Mouse (Mus musculus): Measurements from ENCODE around the gene Slc39a11. TPM values are rescaled to one million over a fixed set of nuclear protein-coding genes. Genes with fewer than 3 reads are reported as not detected.

Gene Slc39a11
- polyA plus RNA-seq, 1 experiment: 14.7 TPM

- WGBS: 89% methylated on average over 6 of the region's 6 CpGs
- Histone ChIP-seq H3K4me1 (ENCODE audit: control insufficient read depth, insufficient read depth, low read length) (no peaks in the 10 kb centered on the region; the same call in 1 of the 2 replicates), H3K4me3 (replicated peaks; ENCODE audit: control insufficient read depth, low read depth, low read length) (no peak overlapping the region), H3K27ac (ENCODE audit: control insufficient read depth, insufficient read depth, low read depth, low read length, poor library complexity) (no peak overlapping the region)
- TF ChIP-seq CTCF (IDR thresholded peaks at IDR 0.05; ENCODE audit: control insufficient read depth, insufficient read depth, low read length): no peak
- no peak for TF ChIP-seq POLR2A (IDR thresholded peaks at IDR 0.05; ENCODE audit: borderline replicate concordance, control insufficient read depth, low read depth, low read length)
Measured at GRCm38 (mm10) chr11:113254653-113255052, 395.2 kb downstream of the Slc39a11 start.

- no peak for TF ChIP-seq CTCF (IDR thresholded peaks at IDR 0.05; ENCODE audit: control insufficient read depth, insufficient read depth, low read length)
- TF ChIP-seq POLR2A (IDR thresholded peaks at IDR 0.05; ENCODE audit: borderline replicate concordance, control insufficient read depth, low read depth, low read length): no peak
- H3K27ac ChIP-seq (ENCODE audit: control insufficient read depth, insufficient read depth, low read depth, low read length, poor library complexity): no peak overlapping the region
- 77% methylated on average over 4 of the region's 4 CpGs for WGBS
- no peaks in the 10 kb centered on the region; the same call in 1 of the 2 replicates for H3K4me1 ChIP-seq (ENCODE audit: control insufficient read depth, insufficient read depth, low read length)
- H3K4me3 ChIP-seq (replicated peaks; ENCODE audit: control insufficient read depth, low read depth, low read length): no peak overlapping the region
Measured at GRCm38 (mm10) chr11:113253169-113253568, 396.7 kb downstream of the Slc39a11 start.

GRCm38 (mm10) chr11:113251172-113251571 is 398.7 kb downstream of the Slc39a11 start:
- H3K27ac ChIP-seq (ENCODE audit: control insufficient read depth, insufficient read depth, low read depth, low read length, poor library complexity): no peak overlapping the region; the same call in 1 of the 2 replicates
- WGBS: 57% methylated on average over 7 of the region's 7 CpGs

GRCm38 (mm10) chr11:113246475-113246874 is 403.4 kb downstream of the Slc39a11 start:
- no peak overlapping the region for H3K27ac ChIP-seq (ENCODE audit: control insufficient read depth, insufficient read depth, low read depth, low read length, poor library complexity)
- no peak overlapping the region for H3K4me3 ChIP-seq (replicated peaks; ENCODE audit: control insufficient read depth, low read depth, low read length)
- peaks cover 4% of the 10 kb centered on the region for H3K4me1 ChIP-seq (ENCODE audit: control insufficient read depth, insufficient read depth, low read length)
- TF ChIP-seq CTCF (IDR thresholded peaks at IDR 0.05; ENCODE audit: control insufficient read depth, insufficient read depth, low read length): no peak
- TF ChIP-seq POLR2A (IDR thresholded peaks at IDR 0.05; ENCODE audit: borderline replicate concordance, control insufficient read depth, low read depth, low read length): no peak
- 83% methylated on average over 9 of the region's 9 CpGs for WGBS

More at GRCm38 (mm10) chr11:113251172-113251571, 398.7 kb downstream of the Slc39a11 start:
- no peak for TF ChIP-seq POLR2A (IDR thresholded peaks at IDR 0.05; ENCODE audit: borderline replicate concordance, control insufficient read depth, low read depth, low read length)
- TF ChIP-seq CTCF (IDR thresholded peaks at IDR 0.05; ENCODE audit: control insufficient read depth, insufficient read depth, low read length): no peak
- H3K4me1 ChIP-seq (ENCODE audit: control insufficient read depth, insufficient read depth, low read length): peaks cover 4% of the 10 kb centered on the region
- H3K4me3 ChIP-seq (replicated peaks; ENCODE audit: control insufficient read depth, low read depth, low read length): no peak overlapping the region

- Histone ChIP-seq H3K27ac (ENCODE audit: control insufficient read depth, insufficient read depth, low read depth, low read length, poor library complexity) (no peak overlapping the region), H3K4me3 (replicated peaks; ENCODE audit: control insufficient read depth, low read depth, low read length) (no peak overlapping the region), H3K4me1 (ENCODE audit: control insufficient read depth, insufficient read depth, low read length) (peaks cover 4% of the 10 kb centered on the region)
- no peak for TF ChIP-seq CTCF (IDR thresholded peaks at IDR 0.05; ENCODE audit: control insufficient read depth, insufficient read depth, low read length)
- no peak for TF ChIP-seq POLR2A (IDR thresholded peaks at IDR 0.05; ENCODE audit: borderline replicate concordance, control insufficient read depth, low read depth, low read length)
- 92% methylated on average over 10 of the region's 10 CpGs for WGBS
Measured at GRCm38 (mm10) chr11:113245666-113246065, 404.2 kb downstream of the Slc39a11 start.

GRCm38 (mm10) chr11:113234432-113234831 is 415.4 kb downstream of the Slc39a11 start:
- no peaks in the 10 kb centered on the region for H3K4me1 ChIP-seq (ENCODE audit: control insufficient read depth, insufficient read depth, low read length)
- TF ChIP-seq POLR2A (IDR thresholded peaks at IDR 0.05; ENCODE audit: borderline replicate concordance, control insufficient read depth, low read depth, low read length) (no peak), CTCF (IDR thresholded peaks at IDR 0.05; ENCODE audit: control insufficient read depth, insufficient read depth, low read length) (no peak)
- no peak overlapping the region for H3K4me3 ChIP-seq (replicated peaks; ENCODE audit: control insufficient read depth, low read depth, low read length)
- WGBS: 41% methylated on average over 2 of the region's 2 CpGs
- H3K27ac ChIP-seq (ENCODE audit: control insufficient read depth, insufficient read depth, low read depth, low read length, poor library complexity): no peak overlapping the region

GRCm38 (mm10) chr11:113232049-113232448 is 417.8 kb downstream of the Slc39a11 start:
- H3K4me1 ChIP-seq (ENCODE audit: control insufficient read depth, insufficient read depth, low read length): no peaks in the 10 kb centered on the region
- H3K4me3 ChIP-seq (replicated peaks; ENCODE audit: control insufficient read depth, low read depth, low read length): no peak overlapping the region
- no peak overlapping the region for H3K27ac ChIP-seq (ENCODE audit: control insufficient read depth, insufficient read depth, low read depth, low read length, poor library complexity)
- TF ChIP-seq CTCF (IDR thresholded peaks at IDR 0.05; ENCODE audit: control insufficient read depth, insufficient read depth, low read length) (no peak), POLR2A (IDR thresholded peaks at IDR 0.05; ENCODE audit: borderline replicate concordance, control insufficient read depth, low read depth, low read length) (no peak)
- WGBS: 56% methylated on average over 6 of the region's 6 CpGs

GRCm38 (mm10) chr11:113230410-113231132 is 419.3 kb downstream of the Slc39a11 start:
- TF ChIP-seq POLR2A (IDR thresholded peaks at IDR 0.05; ENCODE audit: borderline replicate concordance, control insufficient read depth, low read depth, low read length) (no peak), CTCF (IDR thresholded peaks at IDR 0.05; ENCODE audit: control insufficient read depth, insufficient read depth, low read length) (no peak)
- WGBS: 62% methylated on average over 6 of the region's 6 CpGs
- H3K27ac ChIP-seq (ENCODE audit: control insufficient read depth, insufficient read depth, low read depth, low read length, poor library complexity): no peak overlapping the region
- H3K4me3 ChIP-seq (replicated peaks; ENCODE audit: control insufficient read depth, low read depth, low read length): no peak overlapping the region
- H3K4me1 ChIP-seq (ENCODE audit: control insufficient read depth, insufficient read depth, low read length): no peaks in the 10 kb centered on the region
